Mouse (Mus musculus) spleen, postnatal 4 days (tissue): ENCODE data around the gene Nceh1.

Experiments used
- DNase-seq, 2 experiments: peaks; one replicate each; pipeline ENCODE4 v3.0.0; 2022; ENCODE audit warnings: low spot score in 2 of 2

Nceh1 gene

DNA sequence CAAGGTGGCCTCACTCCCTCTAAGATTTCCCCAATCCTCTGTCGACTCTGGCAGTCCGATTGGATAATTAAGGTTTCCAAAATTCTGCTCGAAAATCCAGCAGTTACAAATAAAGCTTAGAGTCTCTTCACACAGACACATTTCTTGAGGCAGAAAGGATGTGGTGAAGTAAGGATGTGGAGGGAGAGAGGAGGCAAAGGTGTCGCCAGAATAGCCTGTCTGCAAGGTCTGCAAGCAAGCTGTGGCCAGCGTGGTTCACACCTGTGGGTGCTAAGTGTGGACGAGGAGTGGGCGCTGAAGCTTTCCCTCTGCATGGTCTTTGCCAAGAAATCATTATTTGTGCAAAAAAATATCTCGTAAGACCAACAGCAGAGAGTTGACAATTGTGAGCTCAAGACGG lies 139.8 kb downstream of the Nceh1 start:
- no peak for DNase-seq

GRCm38 (mm10) chr3:27323551-27323950 lies 140.8 kb downstream of the Nceh1 start:
- DNase-seq: no peak

- DNase-seq: no peak
These were observed 143.9 kb downstream of the Nceh1 start for GRCm38 (mm10) chr3:27326633-27327191.

DNA sequence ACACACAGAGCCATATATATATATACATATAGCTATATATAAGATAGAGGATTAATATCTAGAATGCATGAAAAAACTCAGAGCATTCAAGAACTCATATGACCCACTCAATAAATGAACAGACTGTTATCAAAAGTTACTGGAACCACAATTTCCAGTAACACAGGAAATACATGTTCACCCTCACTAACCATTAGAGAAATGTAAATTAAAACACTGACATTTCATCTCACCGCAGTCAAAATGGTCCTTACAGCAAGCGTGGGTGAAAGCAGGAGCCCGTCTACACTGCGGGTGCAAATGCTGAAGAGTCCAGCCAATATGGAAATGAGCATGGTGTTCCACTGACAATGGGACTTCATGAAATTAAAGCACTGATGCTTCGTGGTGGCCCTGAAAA lies 147.9 kb downstream of the Nceh1 start:
- DNase-seq: no peak
